Mouse (Mus musculus) urinary bladder, postnatal 25 days (tissue): ENCODE measurements at regions not wholly inside any gene's neighbourhood (a gene's known extent, or its start where the extent isn't known, plus 50 kb on each side); places are given as distances from the start of the nearest gene placed in this dataset.

Source experiments
- DNase-seq: peaks from one replicate; pipeline ENCODE4 v3.0.0; 2022; ENCODE audit warnings: low spot score

DNA sequence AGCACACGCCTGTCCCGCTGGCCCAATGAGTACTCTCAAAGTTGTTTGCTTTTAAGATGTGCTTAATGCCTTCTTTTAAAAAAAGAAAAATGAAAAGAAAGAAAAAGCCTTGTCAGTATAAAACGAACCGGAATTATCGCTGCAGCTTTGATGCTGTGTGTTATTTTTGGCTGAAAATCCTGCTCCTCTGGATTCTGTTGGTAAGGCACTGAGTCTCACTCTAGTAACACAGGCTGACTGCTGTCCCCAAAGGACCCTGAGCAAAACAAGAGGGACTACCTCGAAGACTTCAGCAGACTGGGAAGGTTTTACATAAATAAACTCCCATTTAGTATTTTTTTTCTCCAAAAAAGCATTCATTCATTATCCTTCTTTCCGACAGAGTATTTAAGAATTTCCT lies 196.1 kb upstream of the Ppargc1a start:
- no peak for DNase-seq

GRCm38 (mm10) chr5:51762352-51762751 lies 194.8 kb upstream of the Ppargc1a start:
- DNase-seq = no peak

DNA sequence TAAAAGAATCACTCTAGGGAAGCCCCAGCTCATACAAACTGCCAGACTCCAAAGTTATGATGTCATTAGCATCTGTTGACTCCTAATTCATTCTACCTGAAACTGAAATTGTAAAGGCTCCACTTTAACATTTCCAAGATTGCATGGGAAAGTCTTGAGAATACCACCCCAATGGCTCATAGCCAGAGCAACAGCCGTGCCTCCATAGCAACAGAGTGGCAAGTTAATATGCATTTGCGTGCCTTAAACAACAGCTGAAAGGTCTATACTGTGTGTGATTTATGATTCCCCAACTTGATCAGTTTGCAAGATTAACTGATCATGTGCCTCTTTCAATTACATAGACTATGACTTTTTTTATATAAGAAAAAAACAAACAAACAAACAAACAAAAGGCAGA lies 190.8 kb upstream of the Ppargc1a start:
- DNase-seq = no peak

DNA sequence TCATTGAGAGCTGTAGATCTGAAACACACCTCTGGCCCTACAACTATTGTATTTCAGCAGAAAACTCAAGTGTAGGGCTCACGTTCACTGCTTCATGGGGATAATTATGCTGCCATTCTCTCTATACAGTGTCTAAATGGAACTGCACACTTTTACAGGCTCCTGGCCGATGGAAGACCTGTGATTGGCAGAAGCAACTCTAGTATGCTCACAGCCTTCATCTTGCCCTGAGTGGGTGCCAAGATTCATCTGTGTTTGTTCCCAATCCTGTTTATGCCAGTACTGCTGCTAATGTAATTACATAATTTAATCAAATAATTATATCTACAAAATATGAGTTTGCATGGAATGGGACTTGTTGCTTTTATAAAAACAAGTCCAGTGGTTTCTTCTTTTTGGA lies 190.3 kb upstream of the Ppargc1a start:
- no peak for DNase-seq

- no peak for DNase-seq
Measured at GRCm38 (mm10) chr5:51752024-51752423, 184.5 kb upstream of the Ppargc1a start.

DNA sequence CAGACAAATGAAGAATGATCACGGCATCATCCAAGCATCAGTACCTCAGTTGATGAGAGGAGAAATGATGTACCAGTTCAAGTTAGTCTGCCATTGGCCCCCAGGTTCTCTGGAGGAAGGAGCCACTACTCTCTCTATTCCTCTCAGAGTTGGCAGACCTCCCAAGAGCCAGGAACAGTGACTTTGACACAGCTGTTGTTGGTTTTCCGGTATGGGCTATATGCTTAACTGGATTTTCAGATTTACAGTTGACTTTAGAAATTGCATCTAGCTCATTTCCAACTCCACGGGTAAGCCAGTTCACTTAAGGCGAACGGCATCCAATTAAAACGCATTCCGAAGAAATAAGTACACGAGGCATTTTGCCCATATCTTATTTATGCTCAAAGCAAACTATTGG lies 182.9 kb upstream of the Ppargc1a start:
- DNase-seq = no peak

DNA sequence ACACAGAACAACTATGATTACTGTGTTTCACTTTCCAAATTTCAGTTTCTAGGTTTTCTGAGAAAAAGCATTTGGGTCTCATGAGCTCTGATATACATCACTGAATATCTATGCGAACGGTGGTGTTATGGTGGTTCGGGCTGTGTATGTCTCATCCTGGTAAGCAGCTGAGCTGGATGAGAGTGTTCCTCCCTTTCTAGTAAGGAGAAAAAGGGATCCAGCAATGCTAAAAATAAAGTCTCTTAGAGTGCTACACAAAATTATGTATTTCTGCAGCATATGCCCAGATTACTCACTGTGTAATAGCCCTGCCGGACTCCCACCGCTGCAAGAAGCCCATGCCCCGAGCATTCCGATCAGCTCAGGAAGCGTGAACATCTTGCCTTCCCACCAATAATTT lies 173.4 kb upstream of the Ppargc1a start:
- DNase-seq = no peak

GRCm38 (mm10) chr5:51730241-51730640 lies 162.7 kb upstream of the Ppargc1a start:
- no peak for DNase-seq

GRCm38 (mm10) chr5:51729771-51730170 lies 162.2 kb upstream of the Ppargc1a start:
- no peak for DNase-seq

DNA sequence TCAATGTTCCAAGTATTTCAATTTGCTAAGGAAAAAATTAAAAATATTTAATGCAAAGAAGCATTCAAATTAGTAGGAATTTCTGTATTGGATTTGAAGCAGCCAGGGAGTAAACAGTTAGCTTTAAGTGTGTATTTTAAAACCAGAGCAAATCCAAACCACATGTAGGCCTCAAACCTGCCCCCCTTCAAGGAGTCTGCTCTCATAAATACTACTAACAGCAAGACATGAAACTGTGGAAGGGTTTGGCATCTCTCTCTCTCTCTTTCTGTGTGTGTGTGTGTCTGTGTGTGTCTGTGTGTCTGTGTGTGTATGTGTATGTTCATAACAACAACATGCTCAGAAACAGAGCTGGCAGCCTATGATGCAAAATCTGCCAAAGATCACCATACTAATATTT lies 159.2 kb upstream of the Ppargc1a start:
- no peak for DNase-seq

DNA sequence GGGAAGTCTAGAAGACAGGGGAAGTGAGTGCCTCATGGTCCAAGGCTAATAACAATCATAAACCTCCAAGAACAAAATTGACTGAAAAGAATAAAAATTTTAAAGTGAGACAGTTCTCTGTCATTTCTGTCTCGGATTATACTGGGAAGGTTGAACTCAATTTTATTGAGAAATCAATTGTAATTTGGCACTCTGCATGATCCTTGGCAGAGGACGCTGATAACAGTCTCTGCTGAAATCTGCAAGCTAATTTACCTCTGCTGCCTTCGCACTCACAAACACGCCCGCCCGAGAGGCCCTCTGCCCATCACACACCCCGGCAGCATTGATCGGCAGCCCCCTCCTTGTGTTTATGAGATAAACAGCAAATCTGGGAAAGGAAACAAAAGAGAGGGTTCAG lies 151.4 kb upstream of the Ppargc1a start:
- no peak for DNase-seq

DNA sequence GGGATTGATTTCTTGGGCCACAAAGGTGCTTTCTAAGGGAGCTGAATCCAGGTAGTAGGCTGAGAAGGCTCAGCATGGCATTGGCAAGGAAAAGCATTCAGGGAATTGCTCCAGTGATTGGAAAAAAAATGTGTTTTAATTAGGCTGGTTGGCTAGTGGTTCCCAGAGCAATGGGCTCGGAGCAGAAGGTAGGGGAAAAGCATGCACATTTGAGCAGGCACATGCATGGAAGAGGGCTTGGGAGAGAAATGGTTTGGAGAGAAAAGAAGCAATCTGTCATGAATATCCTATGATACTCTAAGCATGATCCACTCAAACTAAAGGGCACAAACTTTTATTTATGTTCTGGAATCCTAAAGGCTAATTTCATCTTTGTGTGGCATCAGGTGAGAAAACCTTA lies 150.9 kb upstream of the Ppargc1a start:
- DNase-seq = no peak

DNA sequence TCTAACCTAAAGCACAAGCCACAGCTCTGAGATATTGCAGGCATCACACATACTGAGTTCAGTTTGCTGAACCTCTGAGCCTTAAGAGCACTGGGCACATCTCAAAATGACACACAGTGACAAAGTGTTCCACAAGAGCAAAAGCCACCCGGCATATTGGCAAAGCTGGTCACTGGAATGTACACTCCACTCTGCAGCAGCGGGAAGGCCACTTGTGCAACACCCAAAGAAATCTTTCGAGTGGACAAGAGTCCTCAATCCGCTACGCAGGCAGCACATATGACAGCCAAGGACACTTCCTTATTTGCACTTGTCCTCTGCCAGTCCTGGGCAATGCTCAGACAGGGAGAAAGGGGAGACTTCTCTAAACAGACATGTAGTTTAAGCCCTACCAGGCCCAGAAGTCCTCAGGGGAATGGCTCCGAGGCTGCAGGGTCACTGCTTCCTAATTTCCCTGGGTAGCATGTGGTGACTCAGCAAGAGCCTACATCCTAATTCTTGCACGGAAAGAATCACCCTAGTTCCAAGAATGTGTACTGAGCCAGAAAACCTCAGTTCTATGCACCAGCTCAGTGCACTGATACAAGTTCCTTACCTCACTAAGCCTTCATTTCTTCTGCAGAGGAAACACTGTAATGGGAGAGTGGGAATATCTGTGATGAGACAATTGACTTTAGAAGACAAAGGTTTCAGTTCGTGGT lies 144.5 kb upstream of the Ppargc1a start:
- DNase-seq = no peak

GRCm38 (mm10) chr5:51710664-51711063 lies 143.1 kb upstream of the Ppargc1a start:
- no peak for DNase-seq

- DNase-seq = no peak
Measured at GRCm38 (mm10) chr5:51709447-51709991, 142.0 kb upstream of the Ppargc1a start.

DNA sequence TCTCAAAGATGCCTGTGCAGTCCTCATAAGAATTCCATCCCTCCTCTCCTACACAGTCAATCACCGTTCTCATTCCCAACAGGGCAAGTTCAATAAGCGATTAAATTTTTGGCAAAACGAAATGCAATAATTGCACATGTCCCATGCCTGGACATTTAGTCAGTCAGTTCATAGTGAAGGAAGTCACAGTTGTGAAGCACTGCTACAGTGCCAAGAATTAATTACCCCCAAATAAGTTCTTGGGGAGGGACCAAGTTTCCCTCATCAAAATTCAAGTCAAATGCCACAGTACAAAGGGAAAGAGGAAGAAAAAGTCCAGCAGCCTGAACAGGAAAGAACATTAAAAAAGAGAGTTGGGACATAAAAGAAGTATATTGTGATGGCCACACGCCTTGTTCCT lies 112.4 kb upstream of the Ppargc1a start:
- DNase-seq = no peak

GRCm38 (mm10) chr5:51671190-51671589 lies 103.7 kb upstream of the Ppargc1a start:
- no peak for DNase-seq

DNA sequence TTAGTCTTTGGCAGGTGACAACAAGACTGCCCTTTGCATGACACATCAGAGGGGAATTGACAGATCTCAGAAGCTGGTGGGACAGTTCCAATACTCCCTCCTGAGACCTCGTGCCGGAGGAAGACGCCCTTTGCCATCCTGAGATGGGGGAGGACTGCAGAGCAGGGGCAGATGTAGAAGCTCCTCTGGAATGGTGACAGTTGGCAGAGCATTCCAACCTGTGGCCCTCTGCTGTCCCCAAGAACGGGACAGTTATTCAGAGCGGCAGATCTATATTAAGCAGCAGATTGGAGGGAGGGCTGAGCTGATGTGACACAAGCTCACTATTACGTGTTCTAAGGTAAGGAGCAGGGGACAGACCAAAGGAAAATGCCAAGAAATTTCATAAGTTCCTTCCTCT lies 97.7 kb upstream of the Ppargc1a start:
- no peak for DNase-seq

- no peak for DNase-seq
Measured at GRCm38 (mm10) chr5:51658232-51658896, 90.8 kb upstream of the Ppargc1a start.

DNA sequence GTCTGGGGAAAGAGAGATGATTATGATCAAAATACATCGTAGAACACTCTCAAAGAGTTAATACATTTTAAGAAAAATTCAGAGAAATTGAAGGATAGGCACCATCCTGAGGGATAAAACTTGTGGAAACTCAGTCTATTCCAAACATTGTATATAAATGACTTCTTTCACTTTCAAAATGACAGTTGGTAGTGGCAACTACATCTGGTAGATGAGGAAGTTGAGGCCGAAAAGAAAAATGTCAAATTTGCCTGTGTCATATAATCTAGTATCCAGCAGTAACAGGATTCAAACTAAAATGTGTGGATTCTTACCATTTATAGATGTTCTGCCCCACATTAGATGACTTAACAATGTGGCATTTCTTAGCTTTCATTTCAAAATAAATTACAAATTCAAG lies 86.0 kb upstream of the Ppargc1a start:
- DNase-seq = no peak

- no peak for DNase-seq
Measured at GRCm38 (mm10) chr5:51624400-51624799, 56.9 kb upstream of the Ppargc1a start.
